Mouse (Mus musculus): ENCODE measurements around the gene Mup1. TPM values are rescaled to one million over a fixed set of nuclear protein-coding genes. Genes with fewer than 3 reads are reported as not detected.

Gene Mup1
- not detected for polyA plus RNA-seq (2014; fragmentation: Illumina TruSeq; extraction: RNeasy Lipid Tissue Mini Kit (QIAGEN cat#74804); ENCODE audit: low read depth, low replicate concordance)

DNA sequence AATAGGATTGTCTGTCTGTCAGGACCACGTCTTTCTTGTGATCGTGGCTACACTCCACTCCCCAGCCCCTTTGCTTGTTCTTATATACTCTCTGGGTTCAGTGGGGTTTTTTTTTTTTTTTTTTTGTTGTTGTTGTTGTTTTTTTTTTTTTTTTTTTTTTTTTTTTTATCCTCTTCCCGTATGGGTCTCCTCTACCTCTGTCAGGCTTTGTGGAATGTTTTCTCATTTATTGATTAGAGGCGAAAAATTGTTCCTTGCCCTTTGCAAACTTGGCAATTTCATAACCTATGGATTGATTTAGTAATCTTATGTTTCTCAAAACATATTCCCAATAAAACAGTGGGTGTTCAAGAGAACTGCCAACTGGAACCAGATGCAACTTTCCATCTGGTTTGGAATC is at the start of gene Mup1:
Gene Mup1 (minus strand): TSS at position 101 of the 400 bp plus-strand sequence.

Other genes starting within 250 kb of the Mup1 start
- gene Mup9, start 80.0 kb downstream of the Mup1 start, polyA plus RNA-seq (2014; fragmentation: Illumina TruSeq; extraction: RNeasy Lipid Tissue Mini Kit (QIAGEN cat#74804); ENCODE audit: low read depth, low replicate concordance): not detected
- gene Mup10, start 80.2 kb upstream of the Mup1 start, polyA plus RNA-seq (2014; fragmentation: Illumina TruSeq; extraction: RNeasy Lipid Tissue Mini Kit (QIAGEN cat#74804); ENCODE audit: low read depth, low replicate concordance): not detected
- 1.8 TPM for gene Mup11, start 160.5 kb upstream of the Mup1 start, polyA plus RNA-seq (2014; fragmentation: Illumina TruSeq; extraction: RNeasy Lipid Tissue Mini Kit (QIAGEN cat#74804); ENCODE audit: low read depth, low replicate concordance)
- gene Mup12, start 239.4 kb upstream of the Mup1 start, polyA plus RNA-seq (2014; fragmentation: Illumina TruSeq; extraction: RNeasy Lipid Tissue Mini Kit (QIAGEN cat#74804); ENCODE audit: low read depth, low replicate concordance): not detected

Data from kidney, adult 10 weeks (tissue).